Mouse (Mus musculus) liver, embryonic 12.5 days (tissue): ENCODE results near the gene P2rx1. TPM values are rescaled to one million over a fixed set of nuclear protein-coding genes. Genes with fewer than 3 reads are reported as not detected.
A peak's percentile ranks its signal among the peaks of the same experiment; 100 is the strongest.

Experiments used
- ATAC-seq: fragments of 200-750 bp; cut with Nextera tagmentation; 2 replicates; pipeline ENCODE4 v1.8.0; 2017; ENCODE audit warnings: moderate number of reproducible peaks, mild to moderate bottlenecking, moderate library complexity
- H3K27ac ChIP-seq: fragments of 300-500 bp; sonication (generic); 2 replicates; pipeline ENCODE4 v1.5.1; 2016; ENCODE audit warnings: mild to moderate bottlenecking
- H3K27me3 ChIP-seq: fragments of 300-500 bp; sonication (generic); replicated peaks from 2 replicates; pipeline ENCODE4 v1.6.1; 2016; ENCODE audit warnings: mild to moderate bottlenecking, moderate library complexity
- H3K36me3 ChIP-seq: fragments of 300-500 bp; sonication (generic); 2 replicates; pipeline ENCODE4 v1.6.1; 2016; ENCODE audit warnings: mild to moderate bottlenecking, moderate library complexity
- H3K4me1 ChIP-seq: fragments of 300-500 bp; sonication (generic); 2 replicates; pipeline ENCODE4 v1.6.1; 2016
- H3K4me2 ChIP-seq: fragments of 300-500 bp; sonication (generic); 2 replicates; pipeline ENCODE4 v1.6.1; 2016; ENCODE audit warnings: mild to moderate bottlenecking, moderate library complexity
- H3K4me3 ChIP-seq: fragments of 300-500 bp; sonication (generic); 2 replicates; pipeline ENCODE4 v1.5.1; 2016; ENCODE audit warnings: mild to moderate bottlenecking, moderate library complexity
- H3K9ac ChIP-seq: fragments of 300-500 bp; sonication (generic); 2 replicates; pipeline ENCODE4 v1.6.1; 2016; ENCODE audit warnings: mild to moderate bottlenecking, moderate library complexity
- H3K9me3 ChIP-seq: fragments of 300-500 bp; sonication (generic); replicated peaks from 2 replicates; pipeline ENCODE4 v1.6.1; 2016; ENCODE audit warnings: mild to moderate bottlenecking, moderate library complexity
- WGBS: fragments of 180-500 bp; shearing (Covaris S2); methylation state at CpG from one replicate; pipeline ENCODE4 v1.1.7; 2016; ENCODE audit not compliant: insufficient replicate concordance; 5-methylcytosine and 5-hydroxymethylcytosine counted together
- polyA plus RNA-seq: library from polyadenylated mRNA; unstranded; fragments of >200 nt; fragmentation: Nextera tagmentation; extraction: Ambion mirVana; gene quantifications from 2 replicates; pipeline ENCODE4 v1.2.1, GENCODE M21; 2016

P2rx1 gene
- polyA plus RNA-seq, 1 experiment from 2014 or later = 15.0 TPM

DNA sequence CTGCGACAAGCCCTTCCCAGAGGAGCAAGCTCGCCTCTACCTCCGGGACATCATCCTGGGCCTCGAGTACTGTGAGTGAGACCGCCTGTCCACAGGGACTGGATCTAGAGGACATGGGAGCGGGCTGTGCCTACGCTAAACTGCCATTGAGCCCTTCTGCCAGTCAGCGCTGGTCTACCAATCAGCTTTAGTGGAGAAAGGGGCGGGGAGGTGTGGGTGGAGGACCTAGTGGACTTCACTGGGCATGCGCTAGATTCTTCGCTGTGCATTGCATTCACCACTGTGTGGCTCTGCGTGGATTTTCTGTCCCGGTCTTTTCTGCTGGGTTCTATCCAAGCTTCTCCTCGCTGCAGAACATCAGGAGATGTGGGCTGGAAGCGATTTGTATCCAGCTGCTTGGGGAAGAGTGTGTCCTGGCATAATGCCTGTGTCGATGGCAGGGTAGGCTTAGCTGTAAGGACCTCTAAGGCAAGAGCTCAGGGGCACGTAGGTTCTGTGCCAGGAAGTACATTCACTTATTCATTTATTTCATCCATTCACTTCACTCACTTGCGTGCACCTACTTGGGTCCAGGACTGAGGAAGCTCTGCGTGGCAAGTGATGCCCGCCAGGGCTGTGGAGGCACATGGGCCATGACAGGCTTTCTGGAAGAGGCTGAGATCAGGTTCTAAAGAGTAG lies 32.1 kb downstream of the P2rx1 start:
- Histone ChIP-seq H3K4me2 (peak overlapping the region; percentile 67), H3K9ac (0 out of 2 replicates have a peak overlapping the region, but pooled peaks have one; percentile 36), H3K27me3 (no peaks in the 10 kb centered on the region), H3K36me3 (no peaks in the 10 kb centered on the region), H3K27ac (no peak overlapping the region), H3K4me1 (peaks cover 8% of the 10 kb centered on the region; the same call in 1 of the 2 replicates), H3K4me3 (peak overlapping the region; percentile 25), H3K9me3 (no peaks in the 10 kb centered on the region)
- 38% methylated on average over 20 of the region's 20 CpGs for WGBS
- ATAC-seq = peak; percentile 85

DNA sequence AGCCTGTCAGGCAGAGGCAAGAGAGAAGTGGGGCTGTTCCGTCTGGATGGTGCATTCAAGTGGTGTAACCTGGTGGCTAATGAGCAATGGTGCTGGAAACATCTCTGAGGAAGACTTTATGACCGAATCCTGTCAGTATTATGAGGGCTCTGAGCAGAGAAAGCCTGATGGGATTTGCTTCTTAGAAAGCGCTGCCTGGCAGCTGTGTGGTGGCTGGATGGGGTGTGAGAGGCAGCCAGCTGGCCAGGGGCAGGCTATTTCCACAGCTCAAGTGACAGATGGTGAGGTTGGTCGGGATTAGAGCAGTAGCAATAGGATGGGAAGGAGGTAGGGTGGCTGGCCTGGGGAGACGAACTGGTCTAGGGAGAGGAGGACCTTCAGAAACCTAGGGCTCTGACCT lies 32.6 kb downstream of the P2rx1 start:
- no peak overlapping the region for H3K9ac ChIP-seq
- ATAC-seq = no peak
- no peaks in the 10 kb centered on the region for H3K36me3 ChIP-seq
- no peak overlapping the region for H3K4me3 ChIP-seq
- H3K4me1 ChIP-seq = peaks cover 8% of the 10 kb centered on the region; the same call in 1 of the 2 replicates
- WGBS = 72% methylated on average over 5 of the region's 5 CpGs
- H3K27me3 ChIP-seq = no peaks in the 10 kb centered on the region
- no peaks in the 10 kb centered on the region for H3K9me3 ChIP-seq
- H3K4me2 ChIP-seq = peak overlapping the region; percentile 67
- H3K27ac ChIP-seq = no peak overlapping the region

DNA sequence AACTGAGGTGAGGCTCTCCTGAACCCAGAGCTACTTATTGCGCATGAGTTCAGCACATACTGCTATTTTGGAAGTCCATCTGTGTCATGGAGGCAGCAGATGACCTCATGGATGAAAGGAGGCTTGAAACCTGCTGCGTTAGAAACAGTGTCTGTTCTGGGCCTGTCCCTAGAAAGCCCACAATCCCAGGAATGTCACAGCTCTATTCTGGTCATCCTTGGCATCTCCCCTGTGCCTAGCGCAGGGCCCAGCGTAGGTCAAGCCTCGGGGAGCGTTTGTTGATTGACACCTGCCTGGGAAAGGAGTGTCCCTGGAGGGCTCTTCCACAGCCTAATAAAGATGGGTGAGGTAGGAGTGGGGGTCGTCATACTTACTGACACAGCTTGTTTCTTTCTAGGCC lies 37.2 kb downstream of the P2rx1 start:
- 75% methylated on average over 7 of the region's 7 CpGs for WGBS
- no peak for ATAC-seq

DNA sequence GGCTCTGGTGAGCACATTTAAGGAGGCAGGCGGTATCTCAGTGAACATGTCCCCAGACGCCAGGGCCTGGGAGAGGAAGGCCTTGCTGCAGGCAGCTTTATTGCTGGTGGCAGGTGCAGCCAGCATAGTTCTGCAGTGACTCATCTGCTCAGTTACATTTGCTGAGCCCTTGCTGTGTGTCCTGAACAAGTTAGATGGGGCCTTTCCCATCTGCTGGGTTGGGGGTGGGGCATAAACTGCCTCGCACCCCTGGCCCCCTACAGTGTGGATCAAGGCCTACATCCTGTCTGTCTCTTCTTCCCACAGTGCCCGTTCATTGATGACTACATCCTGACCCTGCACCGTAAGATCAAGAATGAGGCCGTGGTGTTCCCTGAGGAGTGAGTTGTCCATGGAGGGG lies 38.0 kb downstream of the P2rx1 start:
- Histone ChIP-seq H3K4me1 (no peaks in the 10 kb centered on the region), H3K4me2 (no peak overlapping the region), H3K36me3 (no peaks in the 10 kb centered on the region), H3K9ac (no peak overlapping the region), H3K27me3 (no peaks in the 10 kb centered on the region), H3K4me3 (no peak overlapping the region), H3K9me3 (no peaks in the 10 kb centered on the region), H3K27ac (no peak overlapping the region)
- no peak for ATAC-seq
- WGBS = 67% methylated on average over 6 of the region's 6 CpGs

More for the DNA sequence above, 37.2 kb downstream of the P2rx1 start:
- no peak overlapping the region for H3K9ac ChIP-seq
- H3K27me3 ChIP-seq = no peaks in the 10 kb centered on the region
- no peak overlapping the region for H3K4me2 ChIP-seq
- no peak overlapping the region for H3K27ac ChIP-seq
- peaks cover 3% of the 10 kb centered on the region; the same call in 1 of the 2 replicates for H3K4me1 ChIP-seq
- H3K36me3 ChIP-seq = no peaks in the 10 kb centered on the region
- no peak overlapping the region for H3K4me3 ChIP-seq
- H3K9me3 ChIP-seq = no peaks in the 10 kb centered on the region

DNA sequence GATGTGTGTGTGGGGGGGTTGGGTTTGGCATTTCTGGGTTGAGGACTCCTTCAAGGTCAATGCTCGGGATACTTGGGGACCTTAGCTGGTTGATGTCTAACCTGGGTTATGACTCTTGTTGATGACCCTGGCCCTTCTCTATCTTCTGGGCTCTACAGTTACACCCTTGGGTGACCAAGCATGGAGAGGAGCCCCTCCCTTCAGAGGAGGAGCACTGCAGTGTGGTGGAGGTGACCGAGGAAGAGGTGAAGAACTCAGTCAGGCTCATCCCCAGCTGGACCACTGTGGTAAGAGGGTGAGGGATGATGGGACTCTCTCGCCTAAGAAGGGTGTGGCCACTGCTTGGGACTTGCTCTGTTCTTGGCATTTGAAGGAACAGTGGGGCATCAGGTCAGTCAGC lies 38.8 kb downstream of the P2rx1 start:
- Histone ChIP-seq H3K4me2 (no peak overlapping the region), H3K27ac (no peak overlapping the region), H3K9me3 (no peaks in the 10 kb centered on the region), H3K36me3 (no peaks in the 10 kb centered on the region), H3K27me3 (no peaks in the 10 kb centered on the region), H3K9ac (no peak overlapping the region), H3K4me1 (no peaks in the 10 kb centered on the region), H3K4me3 (no peak overlapping the region)
- no peak for ATAC-seq
- WGBS = 67% methylated on average over 3 of the region's 3 CpGs

DNA sequence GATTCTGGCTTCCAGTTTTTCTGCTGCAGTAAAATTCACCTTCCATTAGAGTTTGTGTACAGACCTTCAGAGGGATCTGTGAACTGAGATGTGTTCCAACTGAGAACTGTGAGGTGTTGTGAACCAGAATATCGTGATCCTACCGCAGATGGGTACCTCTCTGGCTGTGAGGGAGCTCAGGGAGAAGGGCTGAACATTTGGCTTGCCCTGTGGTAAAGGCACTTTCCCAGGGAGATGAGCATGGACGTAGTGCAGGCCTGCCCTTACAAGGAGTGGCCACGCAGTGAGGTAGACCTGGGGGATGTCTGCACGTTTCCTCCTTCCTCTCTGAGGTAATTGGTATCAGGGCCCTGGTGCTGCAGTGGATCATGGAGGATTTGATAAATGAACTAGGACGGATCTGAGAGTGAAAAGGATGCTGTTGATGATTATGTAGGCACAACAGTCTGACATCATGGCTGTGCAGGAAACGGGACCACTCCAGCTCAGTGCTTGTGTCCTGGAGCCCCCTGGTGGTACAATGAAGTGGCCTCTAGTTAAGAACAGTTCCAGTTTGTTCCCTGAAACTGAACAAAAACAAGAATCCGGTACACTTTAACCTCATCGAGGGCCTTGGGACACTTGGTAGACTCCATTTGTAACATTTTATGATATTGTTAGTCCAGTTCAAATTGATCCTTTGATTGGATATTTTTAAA lies 40.3 kb downstream of the P2rx1 start:
- Histone ChIP-seq H3K27ac (no peak overlapping the region), H3K4me1 (no peaks in the 10 kb centered on the region), H3K27me3 (no peaks in the 10 kb centered on the region), H3K9me3 (no peaks in the 10 kb centered on the region), H3K9ac (no peak overlapping the region), H3K4me2 (no peak overlapping the region), H3K4me3 (no peak overlapping the region), H3K36me3 (no peaks in the 10 kb centered on the region)
- ATAC-seq = no peak
- WGBS = 56% methylated on average over 9 of the region's 9 CpGs

DNA sequence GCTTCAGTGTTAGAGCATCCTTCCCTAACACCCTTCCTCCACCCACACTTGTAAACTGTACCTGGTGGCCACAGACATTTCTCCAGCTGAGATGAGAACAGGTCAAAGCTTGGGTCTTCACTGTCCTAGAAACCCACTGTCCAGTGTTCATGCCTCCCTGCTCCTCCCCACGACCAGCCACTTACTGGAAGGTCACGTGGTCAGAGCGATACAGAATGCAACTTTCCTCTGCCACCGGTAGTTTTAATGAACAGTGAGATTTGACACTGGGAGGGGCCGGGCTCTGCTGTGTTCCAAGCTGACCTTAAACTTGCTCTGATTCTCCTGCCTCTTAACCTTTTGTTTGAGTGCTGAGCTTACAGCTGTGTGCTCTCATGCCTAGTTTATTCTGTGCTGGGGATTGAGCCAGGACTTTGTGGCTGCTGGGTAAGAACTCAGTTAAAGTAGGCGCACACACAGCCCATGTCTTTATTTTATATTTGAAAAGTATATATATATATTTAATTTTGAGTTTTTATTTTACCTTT lies 45.4 kb downstream of the P2rx1 start:
- peaks cover 15% of the 10 kb centered on the region for H3K4me1 ChIP-seq
- H3K27ac ChIP-seq = no peak overlapping the region
- H3K4me2 ChIP-seq = no peak overlapping the region
- no peak overlapping the region for H3K4me3 ChIP-seq
- no peaks in the 10 kb centered on the region for H3K27me3 ChIP-seq
- H3K9ac ChIP-seq = no peak overlapping the region
- ATAC-seq = no peak
- H3K36me3 ChIP-seq = no peaks in the 10 kb centered on the region
- no peaks in the 10 kb centered on the region for H3K9me3 ChIP-seq
- 57% methylated on average over 6 of the region's 6 CpGs for WGBS

DNA sequence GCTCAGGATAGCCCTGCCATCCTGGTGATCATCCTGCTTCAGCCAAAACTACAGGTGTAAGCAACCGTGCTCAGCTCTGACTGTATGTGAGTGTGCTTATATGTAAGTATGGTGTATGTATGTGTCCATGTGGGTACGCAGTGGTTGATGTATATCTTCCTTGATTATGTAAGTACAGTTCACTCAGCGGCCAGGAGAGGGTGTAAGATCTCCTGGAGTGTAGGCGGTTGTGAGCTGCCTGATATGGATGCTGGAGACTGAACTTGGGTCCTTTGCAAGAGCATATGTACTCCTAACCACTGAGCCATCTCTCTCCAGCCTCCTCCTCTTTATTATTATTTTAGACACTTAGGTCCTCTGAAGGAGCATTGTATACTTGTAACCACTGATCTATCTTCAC lies 45.9 kb downstream of the P2rx1 start:
- Histone ChIP-seq H3K4me3 (no peak overlapping the region), H3K4me1 (peaks cover 19% of the 10 kb centered on the region)
- 46% methylated on average over 4 of the region's 4 CpGs for WGBS

DNA sequence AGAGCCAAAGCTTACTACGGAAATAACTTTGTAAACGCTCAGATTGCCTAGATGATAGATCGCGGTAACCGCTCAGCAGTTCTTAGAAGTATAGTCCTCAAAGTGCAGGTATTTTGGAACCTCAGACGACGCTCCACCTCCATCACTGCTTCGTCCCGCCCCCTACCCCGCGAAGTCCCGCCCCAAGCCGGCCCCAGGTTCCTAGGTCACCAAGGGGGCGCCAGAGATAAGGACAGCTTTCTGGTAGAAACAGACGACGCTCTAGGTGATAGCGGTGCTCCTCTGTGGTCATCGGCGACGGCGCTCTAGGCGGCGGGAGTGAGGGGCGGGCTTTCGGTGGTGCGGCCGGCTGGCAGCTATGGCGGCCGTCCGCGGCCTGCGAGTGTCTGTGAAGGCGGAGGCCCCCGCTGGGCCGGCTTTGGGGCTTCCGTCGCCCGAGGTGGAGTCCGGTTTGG lies 48.7 kb downstream of the P2rx1 start, which contains the start of gene Ncbp3:
Ncbp3 (plus strand) TSS at position 242 of the 455 bp plus-strand sequence.
- ATAC-seq = peak; percentile 96

More for the DNA sequence above, 45.9 kb downstream of the P2rx1 start:
- no peak overlapping the region for H3K4me2 ChIP-seq
- peaks cover 3% of the 10 kb centered on the region for H3K36me3 ChIP-seq
- no peak for ATAC-seq
- H3K9ac ChIP-seq = no peak overlapping the region
- H3K27me3 ChIP-seq = no peaks in the 10 kb centered on the region
- no peak overlapping the region for H3K27ac ChIP-seq
- no peaks in the 10 kb centered on the region for H3K9me3 ChIP-seq

DNA sequence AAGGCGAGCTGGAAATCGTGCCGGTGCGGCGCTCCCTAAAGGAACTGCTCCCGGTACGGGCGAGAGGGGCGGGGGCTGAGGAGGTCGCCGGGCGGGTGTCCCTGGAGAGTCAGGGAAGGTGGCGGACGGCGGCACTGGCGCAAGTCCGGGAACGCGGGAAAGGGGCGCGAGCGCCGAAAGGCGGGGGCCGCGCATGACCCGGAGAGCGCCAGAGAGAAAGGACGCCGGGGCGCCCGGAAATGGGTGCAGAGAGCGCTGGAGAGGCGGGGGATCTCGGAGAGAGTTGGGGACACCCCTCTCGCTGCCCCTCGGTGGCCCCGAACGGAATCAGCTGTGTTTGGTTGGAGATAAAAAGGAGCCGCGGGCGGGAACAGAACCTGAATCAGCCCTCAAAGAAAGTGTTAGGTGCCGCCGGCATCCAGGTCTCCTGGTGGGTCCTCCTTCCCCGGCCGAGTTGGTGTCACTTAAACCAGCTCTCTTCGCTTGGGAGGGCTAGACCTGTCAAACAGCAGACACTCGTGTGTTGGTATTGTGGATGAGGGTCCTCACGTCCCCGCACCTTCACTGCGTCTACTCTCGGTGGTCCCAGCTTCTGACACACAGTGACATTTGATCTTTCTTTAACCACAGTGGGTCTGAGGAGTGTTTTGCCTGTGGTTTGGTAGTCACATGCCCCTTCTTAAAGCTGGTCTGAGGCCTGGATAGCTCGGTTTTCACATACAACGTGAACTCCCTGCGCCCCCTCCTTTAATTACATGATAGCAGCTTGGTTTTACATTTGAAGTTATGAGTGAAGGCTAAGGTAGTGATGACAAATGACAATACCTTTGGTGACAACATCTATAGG lies 49.4 kb downstream of the P2rx1 start:
- H3K36me3 ChIP-seq = peaks cover 33% of the 10 kb centered on the region

More for the DNA sequence above, 48.7 kb downstream of the P2rx1 start, which contains the start of gene Ncbp3:
- Histone ChIP-seq H3K27me3 (no peaks in the 10 kb centered on the region), H3K4me3 (peak within 1 kb of the TSS; percentile 95), H3K36me3 (peaks cover 28% of the 10 kb centered on the region), H3K27ac (peak within 1 kb of the TSS; percentile 90), H3K4me1 (peaks cover 23% of the 10 kb centered on the region), H3K9ac (peak within 1 kb of the TSS; percentile 94), H3K4me2 (peak within 1 kb of the TSS; percentile 83), H3K9me3 (no peaks in the 10 kb centered on the region)
- under 1% methylated on average over 39 of the region's 39 CpGs for WGBS

DNA sequence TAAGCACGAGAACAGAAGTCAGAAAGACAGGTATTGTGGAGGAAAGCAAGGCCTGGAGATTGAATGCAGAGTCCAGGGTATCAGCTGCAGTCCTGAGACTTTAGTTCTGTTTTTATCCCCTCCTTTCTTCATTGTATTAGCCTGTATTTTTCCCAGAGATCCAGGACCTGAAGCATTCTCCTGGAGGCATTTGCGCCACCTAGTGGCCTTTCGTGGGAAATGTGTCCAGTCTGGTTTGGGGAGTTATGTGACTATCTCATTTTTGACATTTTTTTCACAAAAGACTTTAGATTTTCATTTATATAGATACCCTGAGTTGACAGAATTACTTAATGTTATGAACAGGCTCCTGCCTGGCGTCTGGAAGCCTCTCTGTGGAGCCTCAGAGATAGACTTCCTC lies 50.4 kb downstream of the P2rx1 start:
- Histone ChIP-seq H3K27me3 (no peaks in the 10 kb centered on the region), H3K27ac (peak overlapping the region; percentile 90; the same call in 1 of the 2 replicates), H3K4me3 (peak overlapping the region; percentile 95), H3K9ac (peak overlapping the region; percentile 94), H3K4me2 (peak overlapping the region; percentile 83), H3K9me3 (no peaks in the 10 kb centered on the region), H3K4me1 (peaks cover 26% of the 10 kb centered on the region), H3K36me3 (peaks cover 44% of the 10 kb centered on the region)
- 6% methylated on average over 4 of the region's 4 CpGs for WGBS
- ATAC-seq = no peak

More for the DNA sequence above, 49.4 kb downstream of the P2rx1 start:
- peaks cover 26% of the 10 kb centered on the region for H3K4me1 ChIP-seq
- 1% methylated on average over 55 of the region's 55 CpGs for WGBS
- H3K4me3 ChIP-seq = peak overlapping the region; percentile 95
- no peaks in the 10 kb centered on the region for H3K9me3 ChIP-seq
- H3K27ac ChIP-seq = peak overlapping the region; percentile 90
- peak overlapping the region; percentile 83 for H3K4me2 ChIP-seq
- ATAC-seq = peak; percentile 71
- H3K9ac ChIP-seq = peak overlapping the region; percentile 94
- no peaks in the 10 kb centered on the region for H3K27me3 ChIP-seq
